Mouse (Mus musculus): ENCODE measurements around the gene Rhox4a2.
"Not testable (repeated sequence)": the region's sequence is repeated elsewhere in the genome, so short reads cannot be mapped to it uniquely, and the experiment has no call there.

Gene Rhox4a2

DNA sequence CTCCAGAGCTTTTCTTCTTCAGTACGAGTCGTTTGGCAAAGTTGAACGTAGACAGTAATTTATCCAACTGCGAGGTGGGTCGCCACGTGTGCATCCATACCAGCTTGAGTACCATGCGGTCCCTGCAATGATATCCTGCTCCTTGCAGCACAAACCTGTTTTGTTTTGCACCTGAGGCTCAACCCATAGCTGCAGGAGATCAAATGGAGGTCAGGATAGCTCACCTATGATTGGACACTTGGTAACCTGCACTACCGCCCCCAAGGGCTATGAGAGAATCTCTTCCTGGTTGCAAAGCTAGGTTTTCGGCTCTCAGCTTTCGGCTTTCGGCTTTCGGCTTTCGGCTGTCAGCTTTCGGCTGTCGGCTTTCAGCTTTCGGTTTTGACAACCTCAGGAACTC is at the start of gene Rhox4a2:
Rhox4a2 (plus strand) TSS at position 301 of the 400 bp plus-strand sequence.
- DNase-seq (ENCODE audit: low spot score): not testable (repeated sequence)

DNA sequence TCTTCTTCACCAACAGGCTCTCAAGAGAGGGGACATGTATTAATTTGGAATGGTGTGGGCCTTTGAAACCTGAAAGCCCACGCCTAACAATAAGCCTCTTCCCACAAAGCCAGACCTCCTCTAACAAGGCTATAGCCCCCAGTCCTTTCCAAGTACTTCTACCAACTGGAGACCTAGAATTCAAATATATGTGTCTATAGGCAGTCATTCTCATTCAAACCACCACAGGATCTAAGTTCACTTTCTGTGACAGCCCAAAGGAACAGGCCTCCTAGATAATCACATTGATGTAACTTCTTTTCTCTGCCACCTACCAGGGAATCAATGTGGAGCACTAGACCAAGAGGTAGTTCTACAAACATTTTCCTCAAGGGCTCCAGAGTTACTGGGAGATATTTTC is 10.9 kb upstream of the Rhox4a2 start, which contains the start of gene Rhox3a2:
Rhox3a2 (plus strand) TSS at position 301 of the 400 bp plus-strand sequence.
- DNase-seq (ENCODE audit: low spot score): not testable (repeated sequence)

DNA sequence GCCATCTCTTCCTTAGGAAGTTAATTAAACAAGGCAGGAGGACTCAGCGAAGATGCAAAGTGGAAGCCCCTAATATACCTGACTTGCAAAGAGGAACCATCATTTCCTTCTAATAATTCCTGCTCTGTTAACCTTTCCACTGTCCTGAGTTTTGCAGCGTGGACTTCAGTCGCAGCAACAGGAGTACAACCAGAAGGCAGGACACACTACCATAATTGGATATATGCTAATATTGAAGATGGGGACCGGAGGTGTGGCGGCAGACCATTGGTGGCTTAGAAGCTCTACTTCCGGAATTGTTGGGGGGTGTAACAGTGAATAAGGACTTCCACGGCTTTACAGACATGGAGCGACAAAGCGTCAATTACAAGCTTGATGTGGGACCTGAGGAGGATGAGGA is 21.1 kb downstream of the Rhox4a2 start, which contains the start of gene Rhox2b:
Rhox2b (plus strand) TSS at position 301 of the 400 bp plus-strand sequence.
- not testable (repeated sequence) for DNase-seq (ENCODE audit: low spot score)

DNA sequence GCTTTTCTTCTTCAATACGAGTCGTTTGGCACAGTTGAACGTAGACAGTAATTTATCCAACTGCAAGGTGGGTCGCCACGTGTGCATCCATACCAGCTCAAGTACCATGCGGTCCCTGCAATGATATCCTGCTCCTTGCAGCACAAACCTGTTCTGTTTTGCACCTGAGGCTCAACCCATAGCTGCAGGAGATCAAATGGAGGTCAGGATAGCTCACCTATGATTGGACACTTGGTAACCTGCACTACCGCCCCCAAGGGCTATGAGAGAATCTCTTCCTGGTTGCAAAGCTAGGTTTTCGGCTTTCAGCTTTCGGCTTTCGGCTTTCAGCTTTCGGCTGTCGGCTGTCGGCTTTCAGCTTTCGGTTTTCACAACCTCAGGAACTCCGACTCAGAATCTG is 41.5 kb downstream of the Rhox4a2 start, which contains the start of gene Rhox4b:
Rhox4b (plus strand) TSS at position 301 of the 400 bp plus-strand sequence.
- DNase-seq (ENCODE audit: low spot score): not testable (repeated sequence)

Data from T-cell, adult 2 months (primary cell).